Mouse (Mus musculus) limb, embryonic 11.5 days (tissue): ENCODE measurements around the gene Slx4ip. TPM values are rescaled to one million over a fixed set of nuclear protein-coding genes. Genes with fewer than 3 reads are reported as not detected.

ENCODE experiments used
- ATAC-seq: fragments of 200-750 bp; cut with Nextera tagmentation; 2 replicates; pipeline ENCODE4 v1.8.0; 2017; ENCODE audit warnings: low read depth; ENCODE audit not compliant: insufficient number of reproducible peaks, low FRiP score, low TSS enrichment
- DNase-seq: peaks from one replicate; pipeline ENCODE4 v3.0.0-alpha.2; 2015; ENCODE audit warnings: low spot score
- H3K27ac ChIP-seq: fragments of 300-500 bp; sonication (generic); replicated peaks from 2 replicates; pipeline ENCODE4 v1.5.1; 2014; ENCODE audit warnings: low read depth, mild to moderate bottlenecking, low read length
- H3K27me3 ChIP-seq: fragments of 300-500 bp; sonication (generic); 2 replicates; pipeline ENCODE4 v1.6.1; 2014; ENCODE audit warnings: mild to moderate bottlenecking, low read length, mixed read lengths; ENCODE audit not compliant: control insufficient read depth, insufficient read depth
- H3K36me3 ChIP-seq: fragments of 300-500 bp; sonication (generic); 2 replicates; pipeline ENCODE4 v1.6.1; 2014; ENCODE audit warnings: mild to moderate bottlenecking, low read length, moderate library complexity, mixed read lengths; ENCODE audit not compliant: control insufficient read depth, insufficient read depth
- H3K4me1 ChIP-seq: fragments of 300-500 bp; sonication (generic); 2 replicates; pipeline ENCODE4 v1.6.1; 2014; ENCODE audit warnings: low read length, mixed read lengths; ENCODE audit not compliant: control insufficient read depth, insufficient read depth
- H3K4me2 ChIP-seq: fragments of 300-500 bp; sonication (generic); 2 replicates; pipeline ENCODE4 v1.6.1; 2014; ENCODE audit warnings: low read depth, mild to moderate bottlenecking, moderate library complexity; ENCODE audit not compliant: severe bottlenecking
- H3K4me3 ChIP-seq: fragments of 300-500 bp; sonication (generic); 2 replicates; pipeline ENCODE4 v1.5.1; 2014; ENCODE audit warnings: low read depth, low read length
- H3K9ac ChIP-seq: fragments of 300-500 bp; sonication (generic); 2 replicates; pipeline ENCODE4 v1.6.1; 2014; ENCODE audit warnings: mild to moderate bottlenecking, low read length
- H3K9me3 ChIP-seq: fragments of 300-500 bp; sonication (generic); 2 replicates; pipeline ENCODE4 v1.6.1; 2016; ENCODE audit warnings: low read length; ENCODE audit not compliant: control insufficient read depth
- WGBS: fragments of 180-500 bp; shearing (Covaris S2); extraction: QIAGEN DNeasy Blood & Tissue Kit; methylation state at CpG from one replicate; pipeline ENCODE4 v1.1.7; 2014; 5-methylcytosine and 5-hydroxymethylcytosine counted together
- polyA plus RNA-seq: library from polyadenylated mRNA; unstranded; fragments of >200 nt; fragmentation: Nextera tagmentation; extraction: Ambion mirVana; gene quantifications from 2 replicates; pipeline ENCODE4 v1.2.1, GENCODE M21; 2014

Gene Slx4ip
- polyA plus RNA-seq, 1 experiment from 2014 or later = 8.5 TPM

- Histone ChIP-seq H3K9me3 (no peaks in the 10 kb centered on the region), H3K27ac (no peak overlapping the region), H3K9ac (no peak overlapping the region), H3K4me1 (peaks cover 3% of the 10 kb centered on the region), H3K4me2 (no peak overlapping the region), H3K27me3 (no peaks in the 10 kb centered on the region), H3K36me3 (no peaks in the 10 kb centered on the region), H3K4me3 (no peak overlapping the region)
- 72% methylated on average over 3 of the region's 3 CpGs for WGBS
- DNase-seq (no peak), ATAC-seq (peak; percentile 51; the same call in 1 of the 2 replicates)
These were observed 67.7 kb downstream of the Slx4ip start for GRCm38 (mm10) chr2:136958697-136959096.

- Histone ChIP-seq H3K9me3 (no peaks in the 10 kb centered on the region), H3K4me1 (no peaks in the 10 kb centered on the region), H3K27me3 (no peaks in the 10 kb centered on the region), H3K27ac (no peak overlapping the region), H3K4me3 (no peak overlapping the region), H3K4me2 (no peak overlapping the region), H3K9ac (no peak overlapping the region), H3K36me3 (no peaks in the 10 kb centered on the region)
- DNase-seq = no peak
- 63% methylated on average over 1 of the region's 1 CpGs for WGBS
- ATAC-seq = no peak
These were observed 84.8 kb downstream of the Slx4ip start for GRCm38 (mm10) chr2:136975774-136976173.

- no peak overlapping the region for H3K4me3 ChIP-seq
- H3K4me2 ChIP-seq = no peak overlapping the region
- no peaks in the 10 kb centered on the region for H3K4me1 ChIP-seq
- no peaks in the 10 kb centered on the region for H3K36me3 ChIP-seq
- H3K27ac ChIP-seq = no peak overlapping the region
- no peaks in the 10 kb centered on the region for H3K9me3 ChIP-seq
- no peak overlapping the region for H3K9ac ChIP-seq
- DNase-seq = no peak
- no peak for ATAC-seq
- WGBS = 83% methylated on average over 6 of the region's 6 CpGs
- H3K27me3 ChIP-seq = no peaks in the 10 kb centered on the region
These were observed 88.2 kb downstream of the Slx4ip start for GRCm38 (mm10) chr2:136979056-136979772.

GRCm38 (mm10) chr2:136981062-136981879 lies 90.3 kb downstream of the Slx4ip start:
- ATAC-seq (no peak), DNase-seq (no peak)
- Histone ChIP-seq H3K36me3 (no peaks in the 10 kb centered on the region), H3K4me2 (no peak overlapping the region), H3K27ac (no peak overlapping the region), H3K4me3 (no peak overlapping the region), H3K9ac (no peak overlapping the region), H3K27me3 (no peaks in the 10 kb centered on the region), H3K4me1 (no peaks in the 10 kb centered on the region), H3K9me3 (no peaks in the 10 kb centered on the region)
- 87% methylated on average over 10 of the region's 10 CpGs for WGBS

- Histone ChIP-seq H3K9ac (no peak overlapping the region), H3K4me3 (no peak overlapping the region), H3K27ac (no peak overlapping the region), H3K27me3 (no peaks in the 10 kb centered on the region), H3K36me3 (no peaks in the 10 kb centered on the region), H3K9me3 (no peaks in the 10 kb centered on the region), H3K4me1 (no peaks in the 10 kb centered on the region), H3K4me2 (no peak overlapping the region)
- DNase-seq (no peak), ATAC-seq (no peak)
- 85% methylated on average over 2 of the region's 2 CpGs for WGBS
These were observed 92.9 kb downstream of the Slx4ip start for GRCm38 (mm10) chr2:136983959-136984358.

- no peak for ATAC-seq
- Histone ChIP-seq H3K4me1 (no peaks in the 10 kb centered on the region), H3K4me2 (no peak overlapping the region), H3K9me3 (no peaks in the 10 kb centered on the region), H3K36me3 (no peaks in the 10 kb centered on the region), H3K9ac (no peak overlapping the region), H3K27ac (no peak overlapping the region), H3K4me3 (no peak overlapping the region), H3K27me3 (no peaks in the 10 kb centered on the region)
- WGBS = 84% methylated on average over 6 of the region's 6 CpGs
- DNase-seq = no peak
These were observed 95.1 kb downstream of the Slx4ip start for GRCm38 (mm10) chr2:136985998-136986730.

- WGBS = 87% methylated on average over 3 of the region's 3 CpGs
- no peak overlapping the region for H3K4me3 ChIP-seq
- H3K9ac ChIP-seq = no peak overlapping the region
- H3K27ac ChIP-seq = no peak overlapping the region
- no peak for DNase-seq
- no peaks in the 10 kb centered on the region for H3K36me3 ChIP-seq
- no peak overlapping the region for H3K4me2 ChIP-seq
- no peaks in the 10 kb centered on the region for H3K4me1 ChIP-seq
- H3K9me3 ChIP-seq = no peaks in the 10 kb centered on the region
- H3K27me3 ChIP-seq = no peaks in the 10 kb centered on the region
- no peak for ATAC-seq
These were observed 102.1 kb downstream of the Slx4ip start for GRCm38 (mm10) chr2:136993116-136993515.

- no peaks in the 10 kb centered on the region for H3K27me3 ChIP-seq
- H3K27ac ChIP-seq = no peak overlapping the region
- H3K4me3 ChIP-seq = no peak overlapping the region
- no peak for ATAC-seq
- DNase-seq = no peak
- H3K4me2 ChIP-seq = no peak overlapping the region
- no peaks in the 10 kb centered on the region for H3K4me1 ChIP-seq
- no peaks in the 10 kb centered on the region for H3K9me3 ChIP-seq
- H3K9ac ChIP-seq = no peak overlapping the region
- H3K36me3 ChIP-seq = no peaks in the 10 kb centered on the region
These were observed 106.1 kb downstream of the Slx4ip start for GRCm38 (mm10) chr2:136997104-136997503.
